Mouse (Mus musculus) spleen, postnatal 10 days (tissue): Measurements from ENCODE around the gene Slc22a7.
A peak's percentile ranks its signal among the peaks of the same experiment; 100 is the strongest.

Experiments used
- DNase-seq, 2 experiments: peaks; one replicate each; pipeline ENCODE4 v3.0.0; 2021 to 2022; ENCODE audit warnings: low spot score in 2 of 2

Slc22a7 gene

GRCm38 (mm10) chr17:46438298-46438873, at the start of gene Slc22a7:
Gene Slc22a7 (minus strand): TSS chr17:46438457.
- DNase-seq: no peak

- DNase-seq: no peak
Measured at GRCm38 (mm10) chr17:46487431-46487830, 49.2 kb upstream of the Slc22a7 start, which contains the start of gene Ttbk1. Gene Ttbk1 (minus strand): TSS chr17:46487675.

GRCm38 (mm10) chr17:46486995-46487394, 48.7 kb upstream of the Slc22a7 start:
- DNase-seq: no peak

DNA sequence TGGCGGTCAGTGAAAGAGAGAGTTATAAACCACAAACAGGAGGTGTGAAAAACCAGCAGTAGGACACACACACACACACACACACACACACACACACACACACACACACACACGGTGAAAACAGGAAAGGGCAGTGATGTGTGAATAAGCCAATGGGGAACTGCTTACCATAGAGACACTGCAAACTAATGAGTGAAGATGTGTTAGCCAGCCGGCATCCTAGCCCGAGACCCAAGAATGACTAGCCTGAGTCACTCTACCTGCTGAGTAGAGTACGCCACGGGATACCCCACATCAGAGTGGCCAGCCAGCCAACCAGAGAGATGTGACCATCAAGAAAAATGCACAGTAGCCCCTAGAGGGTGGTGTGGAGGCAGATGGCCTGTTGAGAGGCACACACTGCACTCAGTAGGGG, 46.2 kb upstream of the Slc22a7 start:
- DNase-seq: no peak

- peak in 1 of 2 experiments; percentile 22 for DNase-seq
Measured at GRCm38 (mm10) chr17:46484021-46484431, 45.8 kb upstream of the Slc22a7 start.

GRCm38 (mm10) chr17:46483561-46484001, 45.3 kb upstream of the Slc22a7 start:
- DNase-seq: no peak

- DNase-seq: no peak
Measured at GRCm38 (mm10) chr17:46477286-46477685, 39.0 kb upstream of the Slc22a7 start.

DNA sequence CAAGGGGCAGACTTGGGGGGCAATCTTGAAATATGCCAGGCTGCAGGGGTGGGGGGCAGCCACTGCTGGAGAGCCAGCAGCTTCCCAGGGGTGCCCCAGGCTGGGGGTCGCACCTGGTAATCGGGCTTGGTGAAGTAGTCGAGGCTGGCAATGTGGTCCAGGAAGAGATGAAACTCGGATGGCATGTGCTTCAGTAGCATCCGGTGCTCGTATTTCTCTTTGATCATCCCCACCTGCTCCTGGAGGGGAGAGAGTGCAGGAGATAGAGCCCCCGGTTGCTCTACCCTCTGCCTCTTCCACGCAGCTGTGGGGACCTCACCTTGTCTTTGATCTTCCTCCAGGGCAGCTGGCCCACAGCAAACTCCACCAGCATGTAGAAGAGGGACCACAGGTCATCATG, 38.3 kb upstream of the Slc22a7 start:
- DNase-seq: no peak

GRCm38 (mm10) chr17:46467830-46468229, 29.6 kb upstream of the Slc22a7 start:
- DNase-seq: no peak

DNA sequence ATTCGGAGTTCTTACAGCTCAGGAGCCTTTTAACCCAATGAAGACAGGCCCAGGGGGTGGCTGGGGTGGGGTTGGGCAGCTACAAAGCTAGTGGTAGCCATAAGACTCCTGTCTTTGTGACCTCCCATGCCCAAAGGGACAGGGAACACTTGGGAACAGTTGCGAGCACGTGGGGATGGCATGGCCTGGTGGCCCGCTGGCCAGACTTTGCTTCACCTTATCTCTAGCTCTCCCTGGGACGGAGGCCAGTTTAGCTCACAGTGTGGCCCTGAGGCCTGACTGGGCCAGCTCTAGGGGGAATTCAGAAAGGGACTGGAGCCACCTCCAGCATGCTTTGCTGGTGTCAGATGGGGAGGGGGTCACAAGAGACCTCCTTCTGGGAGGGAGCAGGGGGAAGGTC, 24.0 kb upstream of the Slc22a7 start:
- no peak for DNase-seq

DNA sequence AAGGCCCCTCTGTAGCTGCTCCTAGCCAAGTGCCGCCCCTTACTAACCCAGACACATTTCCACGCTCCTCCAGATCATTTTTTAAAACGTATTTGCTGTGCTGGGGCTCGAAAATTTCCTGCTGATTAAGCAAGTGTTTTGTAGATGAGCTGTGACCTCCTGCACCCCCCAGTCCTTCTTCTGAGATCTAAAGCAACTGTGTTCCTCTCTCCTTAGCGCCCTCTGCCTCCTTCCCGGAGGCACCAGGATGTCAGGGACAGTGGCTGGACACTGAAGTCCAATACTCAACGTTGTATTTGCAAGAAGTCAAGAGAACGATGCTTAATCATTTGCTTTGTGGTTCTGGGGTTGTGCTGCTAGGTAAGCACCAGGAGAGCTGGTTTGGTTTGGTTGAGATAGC, 23.1 kb upstream of the Slc22a7 start:
- no peak for DNase-seq

DNA sequence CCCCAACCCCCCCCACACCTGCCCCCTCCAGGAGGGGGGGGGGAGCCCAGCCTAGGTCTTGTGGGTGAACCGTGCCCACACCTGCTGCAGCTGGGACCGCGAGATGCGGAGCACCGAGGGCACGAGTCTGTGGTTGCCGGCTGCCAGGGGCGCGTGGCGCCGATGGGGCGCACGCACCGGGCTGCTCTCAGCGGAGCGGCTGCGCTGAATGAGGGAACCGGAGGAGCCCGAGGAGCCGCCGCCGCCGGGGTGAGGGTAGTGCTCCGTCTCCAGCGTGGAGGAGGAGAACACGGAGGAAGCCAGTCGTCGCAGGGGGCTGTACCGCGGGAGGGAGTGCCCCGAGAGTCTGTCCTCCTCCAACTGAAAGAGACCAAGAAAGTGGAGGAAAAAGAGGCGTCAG, 22.4 kb upstream of the Slc22a7 start:
- no peak for DNase-seq

- DNase-seq: no peak
Measured at GRCm38 (mm10) chr17:46458439-46458838, 20.2 kb upstream of the Slc22a7 start.

DNA sequence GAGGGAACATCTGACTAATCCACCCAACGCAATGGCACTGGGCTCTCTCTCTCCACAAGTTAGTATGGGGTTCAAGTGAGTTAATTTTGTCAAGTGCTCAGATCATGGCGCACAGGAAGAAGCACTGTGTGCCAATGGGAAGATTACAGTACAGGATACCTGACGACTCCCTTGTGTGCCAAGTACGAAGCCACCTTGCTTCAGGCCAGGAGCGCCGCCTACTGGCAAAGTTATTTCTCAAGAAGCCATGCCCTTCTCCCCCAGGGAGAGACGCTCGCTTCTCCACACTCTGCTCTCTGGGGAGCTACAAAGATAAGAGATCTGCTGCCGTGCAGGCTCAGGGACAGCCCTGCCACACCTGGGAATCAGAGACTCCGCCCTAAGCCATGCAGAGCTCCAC, 19.5 kb upstream of the Slc22a7 start:
- DNase-seq: peak; percentile 23 to 71

GRCm38 (mm10) chr17:46455110-46455691, 16.9 kb upstream of the Slc22a7 start:
- DNase-seq: peak in 1 of 2 experiments; percentile 26

- DNase-seq: no peak
Measured at GRCm38 (mm10) chr17:46454539-46454938, 16.3 kb upstream of the Slc22a7 start.

GRCm38 (mm10) chr17:46453970-46454411, 15.7 kb upstream of the Slc22a7 start:
- no peak for DNase-seq

GRCm38 (mm10) chr17:46453302-46453948, 15.2 kb upstream of the Slc22a7 start:
- DNase-seq: no peak

GRCm38 (mm10) chr17:46452683-46453082, 14.4 kb upstream of the Slc22a7 start:
- no peak for DNase-seq

DNA sequence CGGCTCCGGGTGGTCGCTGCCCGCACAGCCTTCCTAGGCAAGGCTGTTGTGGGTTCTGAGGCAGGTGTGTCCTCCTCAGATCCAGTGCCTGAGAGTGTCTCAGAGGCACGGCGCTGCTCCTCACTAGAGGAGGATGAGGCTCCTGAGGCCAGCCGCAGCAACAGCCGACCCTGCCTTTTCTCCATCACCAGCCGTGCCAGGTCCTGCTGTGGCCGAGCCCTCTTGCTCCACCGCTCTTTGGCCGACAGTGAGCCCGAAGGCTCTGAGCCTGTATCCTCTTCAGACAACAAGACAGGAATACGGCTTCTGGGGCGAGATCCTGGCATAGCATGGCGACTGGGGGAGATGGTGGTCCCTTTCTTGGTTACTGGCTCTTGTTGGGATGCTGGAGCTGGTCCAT, 8.0 kb upstream of the Slc22a7 start:
- no peak for DNase-seq

DNA sequence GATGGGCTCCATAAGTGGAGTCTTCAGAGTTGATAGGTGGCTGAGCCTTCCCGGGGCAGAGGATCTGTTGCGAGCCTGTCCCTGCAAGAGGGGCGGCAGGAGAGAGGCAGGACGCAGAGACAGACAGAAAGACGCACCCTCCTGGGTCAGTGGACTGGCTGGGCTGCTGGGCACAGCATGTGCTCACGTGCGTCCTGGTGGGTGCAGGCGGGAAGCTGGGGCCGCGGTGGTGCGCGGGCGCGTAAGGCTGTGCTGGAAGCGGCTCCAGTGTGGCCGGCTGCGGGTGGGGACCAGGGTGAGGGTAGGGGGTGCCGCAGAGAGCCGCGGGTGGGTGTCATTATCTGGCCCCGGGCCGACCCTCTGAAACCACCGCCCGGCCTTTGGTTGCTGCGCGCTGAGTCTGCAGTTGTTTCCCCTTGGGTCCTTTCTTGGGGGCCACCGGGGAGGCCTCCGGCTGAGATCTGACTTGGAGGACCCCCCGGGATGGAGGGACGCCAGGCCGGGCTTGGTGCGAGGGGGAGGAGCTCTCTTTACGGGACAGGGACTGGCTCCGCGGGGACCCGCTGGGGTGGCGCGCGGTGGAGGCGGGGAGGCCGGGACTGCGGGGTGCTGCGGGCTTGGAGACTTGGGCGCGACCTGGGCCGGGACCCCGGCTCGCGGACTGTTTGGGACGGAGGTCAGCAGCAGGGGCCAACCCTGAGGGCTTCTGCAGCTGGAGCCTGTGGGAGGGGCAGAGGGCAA, 6.8 kb upstream of the Slc22a7 start:
- DNase-seq: no peak

GRCm38 (mm10) chr17:46439176-46439575, 919 bp upstream of the Slc22a7 start:
- DNase-seq: no peak
